In the genomic region with DNA sequence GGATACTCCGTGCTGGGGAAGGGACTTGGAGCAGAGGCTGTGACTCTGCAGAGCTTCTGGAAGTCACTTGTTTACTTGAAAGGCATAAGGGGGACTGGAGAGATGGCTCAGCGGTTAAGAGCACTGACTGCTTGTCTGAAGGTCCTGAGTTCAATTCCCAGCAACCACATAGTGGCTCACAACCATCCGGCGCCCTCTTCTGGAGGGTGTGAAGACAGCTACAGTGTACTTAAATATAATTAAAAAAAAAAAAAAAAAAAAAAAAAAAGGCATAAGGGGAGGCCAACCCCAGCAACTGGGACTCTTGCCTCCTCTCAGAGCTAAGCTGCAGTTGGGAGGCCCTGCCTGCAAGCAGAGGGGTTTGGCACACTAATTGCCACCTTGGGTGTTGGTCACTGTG, we compare ENCODE assay signal across 12 mouse cellular contexts. TPM values are rescaled to one million over a fixed set of nuclear protein-coding genes. Genes with fewer than 3 reads are reported as not detected.
DNase-seq lines count a peak whose midpoint lies in the region; ATAC-seq and TF ChIP-seq lines count a peak whose summit lies in the region.
"Had no signal": no experiment of that assay in that cellular context is flagged by ENCODE, and none has a peak within 500 bp of the region (broad histone marks: within the 10 kb centered on the region; RNA-seq: fewer than 3 reads in every experiment).

No protein-coding gene starts in this region.

- H3K27me3 ChIP-seq in intestine, postnatal 0 days (replicated peaks; ENCODE audit: control insufficient read depth, insufficient read depth, low read length), result 0 out of 2 replicates have a peak, but pooled peaks cover 2% of the 10 kb centered on the region
- H3K27me3 ChIP-seq in intestine, embryonic 16.5 days (replicated peaks; ENCODE audit: control insufficient read depth, insufficient read depth, low read length), result 0 out of 2 replicates have a peak, but pooled peaks cover 3% of the 10 kb centered on the region
- H3K27me3 ChIP-seq in MEL (ENCODE audit: control insufficient read depth in 1 of 2, insufficient read depth in 2 of 2, low read length in 2 of 2), result no peaks in the 10 kb centered on the region
- peaks cover 25% of the 10 kb centered on the region; the same call in 1 of the 2 replicates for H3K27me3 ChIP-seq in midbrain, embryonic 10.5 days (ENCODE audit: low read depth, poor library complexity, severe bottlenecking)
- H3K27me3 ChIP-seq: neural tube, embryonic 12.5 days had no signal

- H3K4me1 ChIP-seq in intestine, postnatal 0 days (replicated peaks; ENCODE audit: control insufficient read depth, insufficient read depth, low read length), result no peaks in the 10 kb centered on the region
- peaks cover 8% of the 10 kb centered on the region; the same call in 1 of the 2 replicates for H3K4me1 ChIP-seq in intestine, embryonic 16.5 days (ENCODE audit: control insufficient read depth, insufficient read depth, low read length)
- H3K4me1 ChIP-seq in MEL (ENCODE audit: control insufficient read depth in 1 of 2, insufficient read depth in 2 of 2, low read length in 2 of 2), result no peaks in the 10 kb centered on the region
- H3K4me1 ChIP-seq in midbrain, embryonic 10.5 days, result peaks cover 53% of the 10 kb centered on the region

- TF ChIP-seq POLR2A in MEL (IDR thresholded peaks at IDR 0.05; ENCODE audit: control insufficient read depth in 1 of 2, insufficient read depth in 1 of 2, low read depth in 1 of 2, low read length in 2 of 2, poor library complexity in 1 of 2), result no peak

- no peak overlapping the region for H3K27ac ChIP-seq in intestine, postnatal 0 days (ENCODE audit: low read depth, low read length)
- no peak overlapping the region for H3K27ac ChIP-seq in intestine, embryonic 16.5 days (ENCODE audit: low read length)
- no peak overlapping the region for H3K27ac ChIP-seq in MEL (ENCODE audit: control insufficient read depth, low read depth, low read length)
- H3K27ac ChIP-seq in midbrain, embryonic 10.5 days (replicated peaks), result peak overlapping the region; percentile 92
- H3K27ac ChIP-seq: limb, embryonic 13.5 days had no signal

- 56% methylated on average over 4 of the region's 4 CpGs for WGBS in intestine, postnatal 0 days
- 56% methylated on average over 4 of the region's 4 CpGs for whole genome bisulfite sequencing in intestine, embryonic 16.5 days
- 64% methylated on average over 4 of the region's 4 CpGs for WGBS in midbrain, embryonic 10.5 days

- TF ChIP-seq RAD21 in MEL (IDR thresholded peaks at IDR 0.05; ENCODE audit: low read depth, low read length), result peak; percentile 33

- no peak for TF ChIP-seq EP300 in MEL (IDR thresholded peaks at IDR 0.05; ENCODE audit: low read depth in 1 of 2, low read length in 2 of 2)

- TF ChIP-seq CTCF in intestine, postnatal 0 days (IDR thresholded peaks at IDR 0.05; ENCODE audit: low read depth), result peak; percentile 27; the same call in 1 of the 2 replicates
- peak; percentile 32 to 56 (median 44); a peak in 5 of 6 replicates for TF ChIP-seq CTCF in MEL (IDR thresholded peaks at IDR 0.05 in 2 of 3, conservative IDR thresholded peaks at IDR 0.05 in 1 of 3; ENCODE audit: control insufficient read depth in 1 of 3, insufficient read depth in 1 of 3, low read depth in 2 of 3, low read length in 3 of 3, poor library complexity in 1 of 3, severe bottlenecking in 1 of 3)

- no peaks in the 10 kb centered on the region for H3K36me3 ChIP-seq in intestine, postnatal 0 days (ENCODE audit: control insufficient read depth, insufficient read depth)
- H3K36me3 ChIP-seq in intestine, embryonic 16.5 days (ENCODE audit: control insufficient read depth, insufficient read depth, low read length), result no peaks in the 10 kb centered on the region
- H3K36me3 ChIP-seq in MEL (ENCODE audit: control insufficient read depth in 1 of 2, insufficient read depth in 2 of 2, low read length in 2 of 2), result no peaks in the 10 kb centered on the region
- H3K36me3 ChIP-seq in midbrain, embryonic 10.5 days, result peaks cover 5% of the 10 kb centered on the region; the same call in 1 of the 2 replicates
- H3K36me3 ChIP-seq: limb, embryonic 13.5 days; neural tube, embryonic 12.5 days had no signal

- no peak overlapping the region for H3K9ac ChIP-seq in intestine, postnatal 0 days (ENCODE audit: low read depth, low read length)
- no peak overlapping the region for H3K9ac ChIP-seq in intestine, embryonic 16.5 days (ENCODE audit: low read depth, low read length)
- H3K9ac ChIP-seq in MEL (ENCODE audit: control insufficient read depth, low read depth, low read length, poor library complexity, severe bottlenecking), result no peak overlapping the region

- H3K4me2 ChIP-seq in intestine, postnatal 0 days (replicated peaks; ENCODE audit: low read depth), result no peak overlapping the region
- no peak overlapping the region for H3K4me2 ChIP-seq in intestine, embryonic 16.5 days (ENCODE audit: low read depth, low read length)

- no peak overlapping the region for H3K4me3 ChIP-seq in intestine, postnatal 0 days (ENCODE audit: low read depth, low read length)
- H3K4me3 ChIP-seq in intestine, embryonic 16.5 days (ENCODE audit: low read length), result no peak overlapping the region
- no peak overlapping the region for H3K4me3 ChIP-seq in MEL (ENCODE audit: control insufficient read depth in 1 of 2, insufficient read depth in 1 of 2, low read depth in 2 of 2, low read length in 2 of 2)
- H3K4me3 ChIP-seq in midbrain, embryonic 10.5 days, result no peak overlapping the region
- H3K4me3 ChIP-seq: neural tube, embryonic 12.5 days had no signal

- ATAC-seq in intestine, postnatal 0 days, result no peak
- no peak for ATAC-seq in intestine, embryonic 16.5 days

- H3K9me3 ChIP-seq in intestine, postnatal 0 days (ENCODE audit: control insufficient read depth), result no peaks in the 10 kb centered on the region
- H3K9me3 ChIP-seq in intestine, embryonic 16.5 days (ENCODE audit: control insufficient read depth, low read length), result no peaks in the 10 kb centered on the region
- no peaks in the 10 kb centered on the region for H3K9me3 ChIP-seq in MEL (replicated peaks; ENCODE audit: insufficient read depth, low read length)
- no peaks in the 10 kb centered on the region for H3K9me3 ChIP-seq in midbrain, embryonic 10.5 days (replicated peaks)
- H3K9me3 ChIP-seq: limb, embryonic 13.5 days; neural tube, embryonic 12.5 days had no signal

- no peaks in the 10 kb centered on the region for H3K79me2 ChIP-seq in MEL (ENCODE audit: control insufficient read depth, insufficient read depth, low read length, poor library complexity)

- DNase-seq in A20 (ENCODE audit: low read depth, low spot score) (peak; percentile 48), MEL (ENCODE audit: low read depth, low spot score) (peak; percentile 57)
- DNase-seq in midbrain, embryonic 10.5 days (ENCODE audit: low spot score), result no peak
- no peak for DNase-seq in adrenal gland, postnatal 10 days
- DNase-seq in layer of hippocampus, postnatal 14 days (ENCODE audit: low spot score in 2 of 2), result no peak
- DNase-seq in kidney, postnatal 25 days, result no peak
- DNase-seq: lung, postnatal 36 days had no signal

RNA-seq across cellular contexts. Expression of gene Epha10, which starts 24.7 kb away (rescaled TPM):
- polyA plus RNA-seq in intestine, postnatal 0 days (2015; fragmentation: Nextera tagmentation; extraction: Ambion mirVana), result 0.03 and 0.04 TPM in 2 replicates
- 0.07 and 0.15 TPM in 2 replicates for polyA plus RNA-seq in intestine, embryonic 16.5 days (2015; fragmentation: Nextera tagmentation; extraction: Ambion mirVana)
- total RNA-seq in MEL (2012; rRNA removed), result not detected in 2 replicates
- not detected for polyA plus RNA-seq in MEL (2012; ENCODE audit: insufficient read depth in 1 of 2, insufficient read length in 2 of 2, low read depth in 1 of 2, low replicate concordance in 2 of 2, missing spikeins in 1 of 2)
- 5.1 and 7.9 TPM in 2 replicates for polyA plus RNA-seq in midbrain, embryonic 10.5 days (2016; fragmentation: Nextera tagmentation; extraction: Ambion mirVana)
- 1 to 10 TPM; 4.5 to 4.9 TPM for total RNA-seq in adrenal gland, postnatal 10 days (2021)
- total RNA-seq in layer of hippocampus, postnatal 14 days (2021), result 10 to 100 TPM; 16.1 to 23.6 TPM
- polyA plus RNA-seq: heart, postnatal 0 days had no signal

RNA-seq across cellular contexts. Expression of gene 9930104L06Rik, which starts 31.4 kb away (rescaled TPM):
- 4.3 and 4.7 TPM in 2 replicates for polyA plus RNA-seq in intestine, postnatal 0 days (2015; fragmentation: Nextera tagmentation; extraction: Ambion mirVana)
- polyA plus RNA-seq in intestine, embryonic 16.5 days (2015; fragmentation: Nextera tagmentation; extraction: Ambion mirVana), result 9.1 and 9.3 TPM in 2 replicates
- 12.2 and 17.3 TPM in 2 replicates for total RNA-seq in MEL (2012; rRNA removed)
- 10 to 100 TPM in 1 of 2 experiments, not detected in 1; 15.5 TPM for polyA plus RNA-seq in MEL (2012; ENCODE audit: insufficient read depth in 1 of 2, insufficient read length in 2 of 2, low read depth in 1 of 2, low replicate concordance in 2 of 2, missing spikeins in 1 of 2)
- polyA plus RNA-seq in midbrain, embryonic 10.5 days (2016; fragmentation: Nextera tagmentation; extraction: Ambion mirVana), result 17.4 and 18.9 TPM in 2 replicates
- 10 to 100 TPM in 1 of 2 experiments, 1 to 10 TPM in 1; 9.6 to 11.1 TPM for total RNA-seq in adrenal gland, postnatal 10 days (2021)
- total RNA-seq in layer of hippocampus, postnatal 14 days (2021), result 10 to 100 TPM; 16.8 to 17.5 TPM

RNA-seq across cellular contexts. Expression of gene Cdca8, which starts 33.7 kb away (rescaled TPM):
- 26.3 and 28.1 TPM in 2 replicates for polyA plus RNA-seq in intestine, postnatal 0 days (2015; fragmentation: Nextera tagmentation; extraction: Ambion mirVana)
- 105 and 126 TPM in 2 replicates for polyA plus RNA-seq in intestine, embryonic 16.5 days (2015; fragmentation: Nextera tagmentation; extraction: Ambion mirVana)
- total RNA-seq in MEL (2012; rRNA removed), result 108 and 112 TPM in 2 replicates
- polyA plus RNA-seq in MEL (2012; ENCODE audit: insufficient read depth in 1 of 2, insufficient read length in 2 of 2, low read depth in 1 of 2, low replicate concordance in 2 of 2, missing spikeins in 1 of 2), result 100 to 1,000 TPM in 1 of 2 experiments, not detected in 1; 202 TPM
- 271 and 298 TPM in 2 replicates for polyA plus RNA-seq in midbrain, embryonic 10.5 days (2016; fragmentation: Nextera tagmentation; extraction: Ambion mirVana)
- total RNA-seq in adrenal gland, postnatal 10 days (2021), result 10 to 100 TPM; 18.6 to 19.2 TPM
- 1 to 10 TPM; 3.3 to 3.4 TPM for total RNA-seq in layer of hippocampus, postnatal 14 days (2021)

RNA-seq across cellular contexts. Expression of gene Maneal, which starts 43.4 kb away (rescaled TPM):
- polyA plus RNA-seq in intestine, postnatal 0 days (2015; fragmentation: Nextera tagmentation; extraction: Ambion mirVana), result 0.17 and 0.24 TPM in 2 replicates
- polyA plus RNA-seq in intestine, embryonic 16.5 days (2015; fragmentation: Nextera tagmentation; extraction: Ambion mirVana), result 0.36 and 0.44 TPM in 2 replicates
- total RNA-seq in MEL (2012; rRNA removed), result 0.08 TPM in 1 of 2 replicates, not detected in the other
- polyA plus RNA-seq in MEL (2012; ENCODE audit: insufficient read depth in 1 of 2, insufficient read length in 2 of 2, low read depth in 1 of 2, low replicate concordance in 2 of 2, missing spikeins in 1 of 2), result not detected
- 4.2 and 4.8 TPM in 2 replicates for polyA plus RNA-seq in midbrain, embryonic 10.5 days (2016; fragmentation: Nextera tagmentation; extraction: Ambion mirVana)
- total RNA-seq in adrenal gland, postnatal 10 days (2021), result 1 to 10 TPM; 3.5 to 5.2 TPM
- total RNA-seq in layer of hippocampus, postnatal 14 days (2021), result 10 to 100 TPM; 44.3 to 46.1 TPM

RNA-seq across cellular contexts. Expression of gene 1110065P20Rik, which starts 54.4 kb away (rescaled TPM):
- 58.8 and 59.4 TPM in 2 replicates for polyA plus RNA-seq in intestine, postnatal 0 days (2015; fragmentation: Nextera tagmentation; extraction: Ambion mirVana)
- polyA plus RNA-seq in intestine, embryonic 16.5 days (2015; fragmentation: Nextera tagmentation; extraction: Ambion mirVana), result 35.3 and 35.8 TPM in 2 replicates
- total RNA-seq in MEL (2012; rRNA removed), result 40.6 and 43.4 TPM in 2 replicates
- polyA plus RNA-seq in MEL (2012; ENCODE audit: insufficient read depth in 1 of 2, insufficient read length in 2 of 2, low read depth in 1 of 2, low replicate concordance in 2 of 2, missing spikeins in 1 of 2), result 10 to 100 TPM in 1 of 2 experiments, not detected in 1; 50.9 TPM
- 51.5 and 52.2 TPM in 2 replicates for polyA plus RNA-seq in midbrain, embryonic 10.5 days (2016; fragmentation: Nextera tagmentation; extraction: Ambion mirVana)
- total RNA-seq in adrenal gland, postnatal 10 days (2021), result 10 to 100 TPM; 49.6 to 54.7 TPM
- total RNA-seq in layer of hippocampus, postnatal 14 days (2021), result 100 to 1,000 TPM; 101 to 106 TPM

Comparison
In these comparisons a context has a peak if more than half of its experiments do, and no peak if none do; other contexts are left out.
1. DNase-seq: peak in A20 (single experiment) and MEL (single experiment); none in midbrain, embryonic 10.5 days (single experiment), adrenal gland, postnatal 10 days (single experiment), layer of hippocampus, postnatal 14 days (0 of 2) and kidney, postnatal 25 days (0 of 2).